Mouse (Mus musculus) ES-E14 (cell line): Measurements from ENCODE around the gene Hist1h2bf.

ENCODE experiments used
- CHD2 ChIP-seq: IDR thresholded peaks from 2 replicates; pipeline ENCODE4 v1.6.1; 2014; ENCODE audit warnings: mild to moderate bottlenecking, low read depth, low read length, inconsistent platforms
- HCFC1 ChIP-seq: IDR thresholded peaks from 2 replicates; pipeline ENCODE4 v1.6.1; 2012; ENCODE audit warnings: low read length, inconsistent platforms, borderline replicate concordance; ENCODE audit not compliant: insufficient read depth
- ZC3H11A ChIP-seq: IDR thresholded peaks from 2 replicates; pipeline ENCODE4 v1.6.1; 2012; ENCODE audit warnings: low read depth, mild to moderate bottlenecking, inconsistent platforms, low read length, borderline replicate concordance
- ZNF384 ChIP-seq: IDR thresholded peaks from 2 replicates; pipeline ENCODE4 v1.6.1; 2012; ENCODE audit warnings: low read depth, low read length, inconsistent platforms

DNA sequence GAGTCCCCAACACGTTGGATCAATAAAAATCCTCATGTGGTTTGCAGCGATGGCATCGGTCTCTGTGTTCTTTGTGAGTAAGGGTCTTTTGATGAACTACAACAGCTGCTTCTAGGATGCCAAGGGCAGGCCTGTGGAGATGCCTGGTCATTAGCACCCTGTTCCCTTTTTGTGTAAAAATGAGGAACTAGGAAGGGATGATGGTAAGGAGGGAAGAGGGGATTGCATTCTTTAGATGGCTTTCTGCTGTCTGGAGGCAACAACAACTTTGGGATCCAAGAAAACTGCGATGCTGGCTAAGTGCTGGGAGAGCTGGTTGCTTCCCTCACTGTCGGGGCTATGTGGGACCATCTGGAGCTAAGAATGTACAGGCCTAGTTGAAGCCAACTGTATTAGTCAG, 35.7 kb downstream of the Hist1h2bf start:
- TF ChIP-seq CHD2 (no peak), ZNF384 (no peak), ZC3H11A (no peak), HCFC1 (no peak)
